Mouse (Mus musculus) erythroblast, adult 5-6 weeks (primary cell): Measurements from ENCODE around the gene Lhfpl2. TPM values are rescaled to one million over a fixed set of nuclear protein-coding genes. Genes with fewer than 3 reads are reported as not detected.

Experiments
- ATAC-seq: replicated peaks from 2 replicates; pipeline ENCODE4 v1.8.0; 2016; ENCODE audit warnings: moderate number of reproducible peaks, mild to moderate bottlenecking, moderate TSS enrichment, inconsistent platforms; ENCODE audit not compliant: poor library complexity, low FRiP score, severe bottlenecking
- total RNA-seq, 2 experiments: library from RNA; stranded (forward) in 1 of 2; stranded (reverse) in 1 of 2; fragments of 150-400 nt in 1 of 2; fragments of 200-764, 138-1000 nt in 1 of 2; gene quantifications; 2 replicates each; pipeline versions ENCODE4 v1.2.3 to v1.2.4; 2015 to 2017; ENCODE audit warnings: low replicate concordance in 2 of 2

The Lhfpl2 gene
- total RNA-seq, 2 experiments from 2014 or later, result 1.3 to 4.8 TPM

DNA sequence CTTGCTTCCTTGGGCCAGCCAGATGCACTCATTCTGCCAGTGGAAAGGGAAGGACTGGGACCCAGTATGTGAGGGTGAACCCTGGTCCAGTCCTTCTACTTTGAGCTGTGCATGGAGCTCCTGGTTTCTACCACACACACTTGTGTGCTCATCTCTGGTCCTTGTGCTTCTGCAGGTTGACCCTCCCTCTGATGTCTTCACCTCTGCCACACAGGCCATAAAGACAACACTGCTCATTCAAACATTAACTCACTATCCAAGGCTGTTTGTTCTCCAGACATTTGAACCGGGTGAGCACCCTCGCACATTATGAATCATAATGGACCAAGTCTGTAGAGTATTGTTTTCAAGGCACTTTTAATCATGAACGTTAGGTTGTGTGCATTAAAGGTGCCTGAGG lies 37.0 kb downstream of the Lhfpl2 start:
- ATAC-seq, result no peak

DNA sequence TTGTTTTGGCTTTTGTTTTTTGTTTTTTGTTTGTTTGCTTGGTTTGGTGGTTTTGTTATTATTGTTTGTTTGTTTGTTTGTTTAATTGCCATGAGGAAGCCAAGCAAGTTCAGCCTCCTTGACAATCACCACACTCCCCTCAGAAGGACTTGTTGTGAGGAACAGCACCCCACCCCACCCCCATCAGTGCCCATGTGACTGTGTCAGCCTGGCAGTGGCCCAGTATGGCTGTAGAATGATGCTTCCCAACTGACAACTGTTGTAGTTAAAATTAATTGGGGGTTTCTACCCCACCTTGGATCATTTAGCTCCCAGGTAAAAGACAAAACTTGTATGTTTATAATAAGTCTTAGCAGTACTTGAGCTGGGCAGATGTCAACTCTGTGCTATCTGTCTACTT lies 37.6 kb downstream of the Lhfpl2 start:
- no peak for ATAC-seq

DNA sequence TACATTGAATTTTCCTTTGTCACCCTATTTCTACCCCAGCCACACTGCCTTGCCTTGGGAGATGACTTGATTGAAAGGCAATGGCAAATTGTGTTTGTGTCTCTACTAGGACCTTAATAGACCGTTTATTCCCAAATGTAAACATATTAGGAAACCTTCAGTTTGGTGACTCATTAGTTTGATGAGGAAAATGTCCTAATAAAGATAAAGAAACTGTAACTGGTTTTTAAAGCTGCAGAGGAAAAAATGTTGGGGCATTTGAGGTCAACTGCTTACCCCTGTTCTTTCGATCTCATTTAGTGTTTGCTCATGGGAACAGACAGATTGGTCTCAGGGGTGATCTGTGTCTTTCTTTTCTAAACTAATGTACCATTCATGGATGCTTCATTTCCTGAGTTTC lies 40.1 kb downstream of the Lhfpl2 start:
- no peak for ATAC-seq

DNA sequence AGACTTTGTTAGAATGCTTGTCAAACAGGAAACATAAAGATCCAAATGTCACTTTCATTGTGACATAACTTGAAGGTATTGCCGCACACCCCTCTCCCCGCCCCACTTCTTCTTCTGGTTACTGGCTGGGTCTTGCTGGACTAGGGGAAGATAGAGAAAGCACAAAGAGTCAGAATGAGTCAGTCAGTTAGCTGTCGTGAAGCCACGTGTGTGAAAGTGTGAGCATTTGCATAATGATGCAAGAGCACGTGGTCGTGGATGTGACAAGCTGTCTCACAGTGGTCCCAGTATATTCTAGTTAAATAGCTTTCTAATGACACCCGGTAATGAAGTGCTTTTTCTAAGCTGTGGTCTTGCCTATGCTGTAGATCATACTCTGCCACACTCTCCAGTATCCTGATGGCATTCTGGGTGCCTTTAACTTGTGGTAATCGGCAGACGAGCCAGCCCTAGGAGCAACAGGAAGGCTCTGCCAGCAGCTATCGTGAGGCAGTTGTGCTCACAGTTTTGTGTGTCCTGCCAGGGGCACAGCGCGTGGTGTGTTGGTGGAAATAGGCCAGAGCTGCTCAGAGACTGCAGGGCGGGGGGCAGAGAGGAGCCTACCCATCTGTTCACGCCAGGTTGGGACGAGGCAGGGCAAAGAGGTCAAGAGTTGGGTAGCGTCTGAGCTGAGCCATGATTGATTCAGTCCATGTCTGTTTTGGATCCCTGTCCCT lies 40.9 kb downstream of the Lhfpl2 start:
- ATAC-seq, result no peak

DNA sequence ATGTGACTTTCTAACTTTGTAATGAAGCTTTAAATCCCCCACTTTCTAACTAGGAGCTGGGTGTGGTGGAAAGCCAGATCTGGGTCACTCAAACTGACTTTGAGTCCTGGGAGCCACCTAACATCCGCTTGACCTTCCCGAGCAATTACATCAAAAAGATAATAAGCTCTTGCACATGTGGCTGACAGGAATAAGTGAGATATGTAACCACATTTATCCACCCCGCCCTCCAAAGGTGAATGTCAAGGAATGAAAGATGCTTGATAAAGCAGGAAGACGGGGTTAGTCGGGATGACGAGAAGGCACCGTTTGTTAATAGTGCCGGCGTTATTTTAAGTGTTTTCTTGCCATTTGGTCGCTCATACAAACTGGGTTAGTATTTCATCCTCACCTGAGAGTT lies 41.5 kb downstream of the Lhfpl2 start:
- no peak for ATAC-seq

DNA sequence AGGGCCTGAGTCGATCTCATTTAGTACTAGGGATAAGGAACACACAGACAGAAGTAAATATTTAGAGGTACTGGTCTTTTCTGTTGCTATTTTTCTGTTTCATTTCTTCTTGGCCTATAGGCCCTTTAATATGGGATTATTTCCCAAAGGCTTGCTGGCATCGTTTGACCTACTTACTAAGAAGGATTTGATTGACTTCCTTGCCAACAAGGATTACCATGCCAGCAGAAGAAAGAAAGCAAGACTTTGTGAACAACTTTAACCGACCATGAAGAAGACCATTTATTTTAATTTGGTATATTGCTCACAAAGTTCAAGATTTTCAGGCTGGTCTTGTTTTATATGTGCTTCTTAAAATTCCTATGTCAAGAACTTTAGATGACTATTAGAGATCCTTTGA lies 42.8 kb downstream of the Lhfpl2 start:
- no peak for ATAC-seq

DNA sequence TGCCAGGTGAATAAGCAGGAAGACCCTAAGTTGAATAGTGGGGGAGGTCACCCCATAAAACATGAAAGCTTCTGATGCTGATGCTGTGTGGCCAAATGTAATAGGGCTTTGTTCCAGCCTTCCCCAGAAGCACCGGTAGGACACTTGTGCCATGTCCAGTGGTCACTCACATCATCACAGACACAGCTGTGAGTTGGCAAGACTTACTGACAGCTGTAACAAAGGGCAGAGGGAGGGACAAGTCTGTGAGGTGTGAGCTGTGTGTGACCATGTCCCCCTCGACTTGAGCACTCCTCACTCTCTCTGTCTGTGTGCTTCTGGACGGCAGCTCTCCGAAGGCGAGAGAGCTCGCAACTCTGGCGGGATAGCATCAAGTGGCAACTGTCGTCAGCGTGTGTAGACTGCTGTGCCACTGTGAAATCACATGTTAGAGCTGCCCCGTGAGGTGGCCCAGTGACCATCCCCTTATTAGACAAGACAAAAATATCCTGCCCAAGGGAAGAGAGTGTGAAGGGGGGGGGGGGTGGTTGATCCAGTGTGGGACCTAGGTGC lies 43.5 kb downstream of the Lhfpl2 start:
- ATAC-seq, result no peak

DNA sequence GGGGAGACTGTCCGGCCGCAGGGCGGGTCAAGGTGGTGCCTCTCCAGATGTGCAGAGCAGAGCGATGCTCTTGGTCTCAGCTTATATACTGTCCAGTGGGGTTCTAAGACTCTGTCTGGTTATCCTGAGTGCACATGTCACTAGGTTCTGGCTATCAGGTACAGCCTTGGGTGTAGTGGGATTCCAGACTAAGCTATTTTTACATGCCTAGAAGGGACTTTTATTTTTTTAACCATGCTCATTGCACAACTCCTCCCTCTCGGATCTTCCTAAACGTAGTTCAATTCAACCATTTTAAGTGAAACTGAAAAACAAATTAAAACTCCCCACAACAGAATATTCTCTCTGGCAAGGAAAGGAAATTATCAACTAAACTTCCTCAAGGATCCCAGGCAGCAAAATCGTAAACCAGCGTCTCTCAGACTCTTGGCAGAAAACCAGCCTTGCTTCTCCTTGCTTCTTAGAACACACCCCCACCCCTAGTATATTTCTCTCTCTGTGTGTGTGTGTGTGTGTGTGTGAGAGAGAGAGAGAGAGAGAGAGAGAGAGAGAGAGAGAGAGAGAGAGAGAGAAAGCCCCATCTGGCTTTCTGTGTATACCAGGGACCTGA lies 47.4 kb downstream of the Lhfpl2 start:
- no peak for ATAC-seq

DNA sequence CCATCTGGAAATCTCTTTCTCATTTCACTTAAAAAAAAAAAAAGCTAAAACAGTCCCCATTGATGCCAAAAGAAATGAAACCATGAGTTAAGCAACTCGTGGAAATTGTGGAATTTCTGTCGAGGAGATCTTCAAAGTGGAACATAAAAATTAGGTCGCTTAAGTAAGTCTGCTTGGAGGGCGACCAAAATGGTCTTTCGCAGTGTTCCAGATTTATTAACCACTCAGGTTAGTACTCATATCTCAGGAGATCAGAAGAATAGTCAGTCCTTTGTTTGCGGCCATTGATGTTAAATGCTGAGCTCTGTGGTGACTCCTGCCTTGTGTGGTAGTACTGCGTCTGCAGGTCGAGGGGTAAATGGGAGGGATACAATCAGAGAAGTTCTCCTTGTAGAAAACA lies 48.8 kb downstream of the Lhfpl2 start:
- ATAC-seq, result no peak

DNA sequence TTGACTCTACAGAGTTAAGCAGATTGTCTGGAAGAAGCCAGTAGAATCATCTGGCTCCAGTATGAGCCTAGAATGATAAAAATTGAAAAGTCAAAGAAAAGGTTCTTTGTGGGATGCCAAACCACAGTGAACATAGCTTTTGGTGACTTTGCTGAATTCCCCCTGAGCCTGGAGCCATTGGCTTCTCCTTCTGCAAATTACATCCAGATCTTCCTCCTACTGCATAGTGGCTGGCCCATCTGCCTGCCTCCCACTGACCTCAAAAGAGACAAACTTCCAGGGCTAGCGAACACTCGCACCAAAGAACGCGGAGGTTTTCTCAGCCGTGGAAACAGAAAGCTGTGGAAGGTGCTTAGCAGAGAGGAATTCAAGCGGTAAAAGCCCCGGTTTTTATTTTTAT lies 49.4 kb downstream of the Lhfpl2 start:
- no peak for ATAC-seq

DNA sequence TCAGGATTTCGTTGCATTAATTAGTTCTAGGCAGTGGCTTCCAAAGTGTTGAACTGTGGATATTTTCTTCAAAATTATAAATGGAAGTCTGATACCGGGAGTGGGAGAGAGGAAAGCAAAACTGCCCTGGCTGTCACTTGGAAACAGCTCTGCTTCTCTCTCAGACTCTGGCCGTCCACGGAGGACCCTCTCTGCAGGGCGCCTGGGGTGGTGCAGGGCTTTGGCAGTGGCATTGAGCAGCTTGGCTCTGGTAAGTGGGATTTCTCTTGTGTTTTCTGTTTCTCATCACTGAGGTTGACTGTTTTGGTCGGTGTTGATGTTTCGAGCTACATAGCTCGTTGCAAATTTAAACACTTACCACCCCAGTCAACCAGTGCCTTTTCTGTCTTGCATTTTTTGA lies 53.0 kb downstream of the Lhfpl2 start:
- ATAC-seq, result no peak

DNA sequence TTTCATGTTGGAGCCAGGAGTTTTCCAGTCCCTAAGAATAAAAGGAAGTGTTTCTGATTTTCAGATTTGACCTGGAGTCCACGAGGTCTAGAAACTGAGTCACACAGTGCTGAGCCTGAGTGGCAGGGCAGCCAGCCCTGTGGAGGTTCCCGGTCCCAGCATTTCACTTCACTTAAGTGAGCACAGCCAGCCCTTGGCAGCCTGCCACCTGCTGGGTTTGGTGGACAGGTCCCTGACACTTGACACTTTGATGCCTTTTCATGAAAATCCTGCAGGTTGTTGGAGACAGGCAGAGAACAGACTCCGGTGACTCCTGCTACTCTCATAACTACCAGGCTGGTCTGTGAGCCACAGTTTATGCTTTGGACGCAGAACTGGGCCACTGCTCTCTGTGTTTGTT lies 57.9 kb downstream of the Lhfpl2 start:
- no peak for ATAC-seq

DNA sequence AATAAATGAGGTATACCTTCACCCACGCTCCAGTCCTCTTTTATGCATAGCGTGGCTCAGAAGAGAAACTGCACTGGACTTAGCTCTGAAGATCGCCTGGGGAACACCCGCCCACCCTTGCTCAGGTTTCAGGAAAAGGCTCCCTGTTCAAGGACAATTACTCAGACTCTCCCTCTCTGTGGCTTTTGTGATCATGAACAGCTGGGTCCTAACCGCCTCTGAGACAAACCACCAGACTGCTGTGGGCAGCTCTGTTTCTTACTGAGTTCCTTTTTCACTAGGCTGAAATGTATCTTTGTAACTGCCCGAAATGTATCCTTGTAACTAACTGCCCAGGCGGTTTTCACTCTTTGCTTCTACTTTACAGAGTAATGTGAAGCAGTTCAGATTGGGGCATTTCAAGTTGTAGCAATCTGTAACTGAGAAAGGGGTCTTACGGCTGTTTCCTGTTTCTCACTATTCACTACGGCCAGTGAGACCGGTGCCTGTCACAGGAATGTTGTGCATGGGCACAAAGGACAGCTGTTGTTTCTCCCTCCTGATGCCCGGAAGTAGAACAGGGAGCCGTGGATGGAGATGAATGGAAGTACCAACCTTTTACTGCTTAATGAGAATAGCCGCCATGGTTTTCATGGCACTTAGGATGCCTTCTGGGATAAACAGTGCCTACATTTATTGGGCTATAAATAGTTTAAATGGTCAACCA lies 59.3 kb downstream of the Lhfpl2 start:
- no peak for ATAC-seq

DNA sequence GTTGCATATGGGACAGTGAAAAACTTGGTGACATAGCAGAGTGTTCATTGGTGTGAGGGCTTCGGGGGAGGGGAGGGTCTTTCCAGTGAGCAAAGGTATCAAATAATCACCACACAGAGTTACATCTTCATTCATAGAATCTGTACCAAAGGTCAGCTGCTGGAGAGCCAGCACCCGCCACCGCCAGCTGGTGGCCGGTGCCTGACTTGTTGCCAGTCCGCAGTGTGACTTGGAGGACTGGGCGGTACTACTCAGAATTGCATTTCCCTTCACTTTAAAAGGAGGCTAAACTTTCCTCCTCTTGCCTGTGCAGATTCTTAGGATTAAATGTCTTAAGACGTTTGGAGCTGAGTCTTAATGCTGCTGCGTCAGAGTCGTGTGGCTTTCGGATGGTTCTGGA lies 59.9 kb downstream of the Lhfpl2 start:
- no peak for ATAC-seq

DNA sequence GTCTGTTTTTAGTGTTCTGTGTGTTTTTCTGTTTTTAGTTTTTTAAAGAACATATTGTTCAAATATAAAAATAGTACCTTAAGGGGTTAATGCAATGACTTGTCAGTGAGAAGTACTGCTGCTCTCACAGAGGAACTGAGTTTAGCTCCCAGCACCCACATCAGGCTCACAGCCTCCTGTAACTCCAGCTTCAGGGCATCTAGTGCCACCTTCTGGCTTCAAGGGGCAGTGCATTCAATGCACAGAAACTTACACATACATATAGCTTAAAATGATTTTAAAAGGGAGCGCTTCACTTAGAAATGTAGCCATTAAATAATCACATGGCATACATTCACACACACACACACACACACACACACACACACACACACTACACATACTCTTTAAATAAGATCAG lies 60.5 kb downstream of the Lhfpl2 start:
- ATAC-seq, result no peak

DNA sequence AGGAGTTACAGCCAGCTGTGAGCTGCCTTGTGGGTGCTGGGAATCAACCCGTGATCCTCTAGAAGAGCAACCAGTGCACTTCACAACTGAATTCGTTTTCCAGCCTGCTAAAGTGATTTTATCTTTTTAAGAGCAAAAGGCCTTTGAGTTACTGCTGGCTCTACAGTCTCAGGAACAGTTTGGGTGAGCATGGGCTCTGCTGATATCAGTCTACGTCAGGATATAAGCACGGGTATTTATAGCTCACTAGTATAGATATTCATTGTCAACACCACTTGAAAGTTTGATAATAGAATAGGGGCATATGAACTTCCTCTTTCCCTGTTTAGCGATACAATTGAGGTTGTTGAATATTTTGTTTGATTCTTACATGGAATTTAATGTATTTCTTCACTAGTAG lies 61.7 kb downstream of the Lhfpl2 start:
- ATAC-seq, result no peak

DNA sequence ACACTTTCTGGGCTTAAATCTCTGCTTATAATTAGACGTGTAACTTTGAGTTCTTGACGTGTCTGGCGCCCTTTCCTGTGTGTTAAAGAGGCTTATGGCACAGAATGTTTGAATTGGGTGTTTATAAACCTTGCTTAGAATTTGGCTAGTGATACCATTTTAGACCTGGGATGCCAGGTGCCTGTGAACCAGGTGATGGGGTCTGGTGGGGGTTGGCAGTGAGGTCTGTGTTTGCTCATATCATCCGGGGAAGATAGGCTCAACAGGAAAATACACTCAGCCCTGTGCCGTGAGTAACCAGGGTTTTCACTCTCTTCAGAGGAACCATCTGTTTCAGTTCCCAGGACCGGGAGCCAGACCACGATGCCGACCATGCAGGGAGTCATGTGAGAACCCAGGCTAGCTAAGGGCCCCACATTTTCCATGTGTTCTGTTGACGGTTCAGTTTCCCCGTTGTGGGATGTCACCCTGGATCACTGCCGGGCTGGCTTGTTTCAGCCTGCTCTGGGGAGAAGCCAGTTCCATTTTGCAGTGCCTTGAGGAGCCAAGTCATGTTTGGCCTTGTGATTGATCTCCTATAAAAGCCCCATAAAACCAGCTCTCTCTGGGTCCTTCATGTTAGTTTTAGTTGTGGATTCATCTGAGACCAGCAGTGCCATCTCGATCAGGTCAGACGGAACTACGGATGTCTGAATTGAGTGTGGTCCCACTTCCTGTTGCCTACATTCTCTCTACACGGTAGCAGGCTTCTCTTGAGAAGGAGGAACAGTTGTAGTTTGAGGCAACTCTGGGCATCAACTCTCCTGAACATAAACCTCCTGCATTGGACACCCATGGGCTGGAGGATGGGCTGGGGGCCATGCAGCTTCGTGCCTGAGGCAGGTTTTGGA lies 65.4 kb downstream of the Lhfpl2 start:
- ATAC-seq, result no peak

DNA sequence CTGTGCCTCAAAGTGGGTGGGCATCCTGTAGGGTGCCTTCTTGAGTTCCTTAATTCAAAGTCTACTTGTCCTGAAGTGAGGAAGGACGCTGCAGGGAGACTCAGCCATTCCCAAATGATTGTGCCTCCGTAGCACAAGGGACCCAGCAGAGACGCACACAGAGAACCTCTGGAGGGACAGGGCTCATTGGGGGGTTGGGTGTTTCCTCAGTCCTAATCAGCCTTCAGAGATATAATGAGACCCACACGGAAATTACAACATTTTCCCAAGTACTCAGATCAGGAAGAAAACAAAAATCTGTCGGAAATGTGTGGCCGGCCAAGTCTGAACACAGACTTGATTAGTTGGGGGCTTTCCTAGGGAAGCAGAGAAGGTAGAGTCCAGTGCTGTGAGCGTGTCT lies 72.8 kb downstream of the Lhfpl2 start:
- ATAC-seq, result no peak

DNA sequence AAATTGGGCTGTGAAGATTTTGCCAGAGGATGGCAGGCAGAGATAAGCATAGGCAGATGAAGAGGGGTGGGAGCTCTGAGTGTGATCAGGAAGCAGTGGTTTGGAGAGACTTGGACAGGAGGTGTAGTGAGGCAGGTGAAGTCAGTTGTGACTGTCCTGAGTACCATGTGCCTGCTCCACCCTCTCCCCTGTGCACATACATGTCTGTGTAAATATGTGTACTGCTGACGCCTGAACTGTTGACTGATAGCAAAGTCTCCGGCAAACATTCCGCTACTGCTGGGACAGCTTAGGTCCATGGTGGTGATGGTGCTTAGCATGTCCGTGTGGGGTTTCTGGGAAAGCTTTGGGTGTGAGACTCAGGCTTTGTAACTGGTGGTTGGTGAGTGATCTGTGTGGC lies 73.5 kb downstream of the Lhfpl2 start:
- no peak for ATAC-seq
